Mouse (Mus musculus): ENCODE measurements around the gene Eef2. TPM values are rescaled to one million over a fixed set of nuclear protein-coding genes. Genes with fewer than 3 reads are reported as not detected.
A peak's percentile ranks its signal among the peaks of the same experiment; 100 is the strongest.
"Not testable (repeated sequence)": the region's sequence is repeated elsewhere in the genome, so short reads cannot be mapped to it uniquely, and the experiment has no call there.

The Eef2 gene
- polyA plus RNA-seq, 1 experiment from 2014 or later = 518 TPM

DNA sequence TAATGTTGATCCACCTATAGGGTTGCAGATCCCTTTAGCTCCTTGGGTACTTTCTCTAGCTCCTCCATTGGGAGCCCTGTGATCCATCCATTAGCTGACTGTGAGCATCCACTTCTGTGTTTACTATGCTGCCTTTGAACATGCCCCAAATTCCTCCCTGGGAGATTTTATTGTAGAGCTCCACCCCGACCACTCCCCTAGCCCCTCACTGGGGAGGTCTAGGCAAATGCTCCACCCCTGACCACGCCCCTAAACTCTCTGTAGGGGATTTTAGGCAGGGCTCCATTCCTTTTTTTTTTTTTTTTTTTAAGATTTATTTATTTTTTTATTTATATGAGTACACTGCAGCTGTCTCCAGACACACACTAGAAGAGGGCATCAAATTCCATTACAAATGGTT, 47.3 kb downstream of the Eef2 start:
- not testable (repeated sequence) for H3K4me3 ChIP-seq (replicated peaks); H3K9me3 ChIP-seq; H3K4me1 ChIP-seq; H3K9ac ChIP-seq; ATAC-seq (ENCODE audit: low FRiP score); H3K4me2 ChIP-seq; H3K27ac ChIP-seq; H3K27me3 ChIP-seq
- peaks cover 33% of the 10 kb centered on the region for H3K36me3 ChIP-seq (replicated peaks)
- WGBS = 68% methylated on average over 2 of the region's 2 CpGs

DNA sequence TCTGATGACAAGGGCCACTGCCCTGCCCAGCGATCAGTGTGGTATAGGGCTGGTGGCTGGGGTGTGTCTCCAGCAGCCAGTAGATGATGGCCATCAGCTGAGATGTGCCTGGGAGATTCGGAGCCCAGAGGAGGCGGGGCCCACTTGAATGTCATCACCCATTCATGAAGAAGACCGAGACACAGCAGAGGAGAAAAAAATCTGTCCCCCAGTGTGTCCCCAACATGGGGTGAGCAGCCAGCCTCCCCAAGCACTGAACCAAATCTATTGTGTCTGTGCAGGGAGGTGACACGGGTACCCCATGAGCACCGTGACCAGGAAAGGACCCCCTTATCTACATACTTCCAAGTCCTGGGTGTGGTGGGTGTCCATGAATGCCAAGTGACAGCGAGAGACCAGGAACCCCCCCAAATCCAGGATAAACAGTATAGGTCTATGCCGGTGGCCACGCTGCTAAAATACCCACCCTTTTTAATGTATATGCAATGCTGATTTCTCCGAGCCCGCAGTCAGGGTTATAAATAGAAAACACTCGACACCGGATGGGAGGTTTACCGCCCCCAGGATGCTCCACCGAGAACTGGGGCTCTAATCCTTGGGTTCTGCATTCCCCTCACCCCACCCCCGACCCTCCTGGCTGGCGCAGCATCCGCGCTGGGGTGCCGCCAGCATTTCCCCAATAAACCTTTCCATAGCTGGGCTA, 53.5 kb downstream of the Eef2 start:
- peaks cover 53% of the 10 kb centered on the region for H3K4me1 ChIP-seq
- H3K36me3 ChIP-seq (replicated peaks) = no peaks in the 10 kb centered on the region
- peak overlapping the region; percentile 81 for H3K27ac ChIP-seq
- no peak for ATAC-seq (ENCODE audit: low FRiP score)
- WGBS = 13% methylated on average over 20 of the region's 20 CpGs
- H3K27me3 ChIP-seq = peaks cover 35% of the 10 kb centered on the region
- peak overlapping the region; percentile 63 for H3K4me3 ChIP-seq (replicated peaks)
- peak overlapping the region; percentile 60 for H3K4me2 ChIP-seq
- H3K9me3 ChIP-seq = no peaks in the 10 kb centered on the region
- H3K9ac ChIP-seq = peak overlapping the region; percentile 82

DNA sequence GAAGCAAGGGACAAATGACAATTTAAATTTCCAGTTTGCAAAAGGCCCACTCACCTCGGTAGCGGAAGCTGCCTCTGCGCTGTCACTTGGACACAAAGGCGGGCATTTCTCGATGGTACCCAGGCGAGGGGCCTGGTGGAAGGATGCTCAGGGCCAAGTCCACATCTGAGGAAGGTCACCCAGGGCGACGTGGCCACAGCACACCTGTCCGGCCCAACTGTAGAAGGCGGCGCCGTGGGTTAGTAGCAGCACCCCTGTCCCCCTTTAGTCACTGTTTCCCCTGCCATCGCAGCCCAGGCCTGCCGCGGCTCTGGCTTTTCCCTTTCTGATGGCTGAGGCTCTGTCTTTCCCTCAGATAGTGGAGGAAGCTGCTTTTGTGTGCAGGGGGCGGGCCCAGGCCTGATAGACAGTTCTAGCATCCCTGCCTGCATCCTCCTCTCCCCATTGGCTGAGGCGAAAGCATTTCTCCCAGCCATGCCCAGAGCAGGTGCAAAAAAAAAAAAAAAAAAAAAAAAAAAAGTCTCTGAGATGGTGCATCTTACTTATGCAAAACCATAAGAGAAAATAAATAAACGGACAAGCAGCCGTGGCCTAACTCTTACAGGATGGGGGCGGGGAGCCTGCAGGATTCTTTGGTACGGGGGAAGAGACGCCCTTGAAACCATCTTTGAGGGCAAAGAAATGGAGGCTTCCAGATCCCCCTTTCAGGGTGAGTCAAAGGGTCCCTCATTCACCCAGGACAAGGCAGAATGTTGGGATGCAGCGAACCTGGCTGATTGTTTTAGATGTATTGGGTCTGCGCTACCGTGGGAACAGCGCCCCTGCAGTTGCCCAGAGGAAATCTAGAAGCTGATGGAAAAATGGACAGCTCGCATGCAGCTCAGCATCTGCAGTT, 54.3 kb downstream of the Eef2 start, which contains the start of gene Atcay:
Gene Atcay (minus strand): TSS at position 396 of the 895 bp plus-strand sequence.
- WGBS = 4% methylated on average over 27 of the region's 27 CpGs
- peaks cover 53% of the 10 kb centered on the region for H3K4me1 ChIP-seq

GRCm38 (mm10) chr10:81231436-81231835, 55.0 kb downstream of the Eef2 start:
- Histone ChIP-seq H3K4me3 (replicated peaks) (peak overlapping the region; percentile 63), H3K4me1 (peaks cover 53% of the 10 kb centered on the region), H3K27ac (peak overlapping the region; percentile 65), H3K4me2 (peak overlapping the region; percentile 60), H3K9ac (0 out of 2 replicates have a peak overlapping the region, but pooled peaks have one; percentile 1), H3K36me3 (replicated peaks) (no peaks in the 10 kb centered on the region), H3K27me3 (peaks cover 35% of the 10 kb centered on the region), H3K9me3 (no peaks in the 10 kb centered on the region)
- WGBS = 47% methylated on average over 7 of the region's 7 CpGs
- ATAC-seq (ENCODE audit: low FRiP score) = no peak

More for the DNA sequence above, 54.3 kb downstream of the Eef2 start, which contains the start of gene Atcay:
- Histone ChIP-seq H3K4me3 (replicated peaks) (peak within 1 kb of the TSS; percentile 63), H3K36me3 (replicated peaks) (no peaks in the 10 kb centered on the region), H3K27me3 (peaks cover 35% of the 10 kb centered on the region), H3K9ac (peak within 1 kb of the TSS; percentile 82), H3K4me2 (peak within 1 kb of the TSS; percentile 60), H3K9me3 (no peaks in the 10 kb centered on the region), H3K27ac (peak within 1 kb of the TSS; percentile 81)
- ATAC-seq (ENCODE audit: low FRiP score) = peak; percentile 88

Other genes starting within 250 kb of the Eef2 start
- gene Gadd45b, start 246.6 kb upstream of the Eef2 start, polyA plus RNA-seq (2016; fragmentation: Nextera tagmentation; extraction: Ambion mirVana) = 8.2 and 9.8 TPM in 2 replicates
- 9.8 and 11.0 TPM in 2 replicates for gene Gng7, start 161.7 kb upstream of the Eef2 start, polyA plus RNA-seq (2016; fragmentation: Nextera tagmentation; extraction: Ambion mirVana)
- gene Diras1, start 151.0 kb upstream of the Eef2 start, polyA plus RNA-seq (2016; fragmentation: Nextera tagmentation; extraction: Ambion mirVana) = 8.7 and 11.6 TPM in 2 replicates
- 29.2 and 32.8 TPM in 2 replicates for gene Slc39a3, start 139.2 kb upstream of the Eef2 start, polyA plus RNA-seq (2016; fragmentation: Nextera tagmentation; extraction: Ambion mirVana)
- 262 and 280 TPM in 2 replicates for gene Sgta, start 116.5 kb upstream of the Eef2 start, polyA plus RNA-seq (2016; fragmentation: Nextera tagmentation; extraction: Ambion mirVana)
- gene Thop1, start 106.6 kb upstream of the Eef2 start, polyA plus RNA-seq (2016; fragmentation: Nextera tagmentation; extraction: Ambion mirVana) = 65.0 and 69.2 TPM in 2 replicates
- 0.46 and 0.69 TPM in 2 replicates for gene Creb3l3, start 77.8 kb upstream of the Eef2 start, polyA plus RNA-seq (2016; fragmentation: Nextera tagmentation; extraction: Ambion mirVana)
- gene Map2k2, start 70.7 kb upstream of the Eef2 start, polyA plus RNA-seq (2016; fragmentation: Nextera tagmentation; extraction: Ambion mirVana) = 208 and 210 TPM in 2 replicates
- gene Zbtb7a, start 41.4 kb upstream of the Eef2 start, polyA plus RNA-seq (2016; fragmentation: Nextera tagmentation; extraction: Ambion mirVana) = 12.4 and 13.5 TPM in 2 replicates
- 51.6 and 52.9 TPM in 2 replicates for gene Pias4, start 8.7 kb upstream of the Eef2 start, polyA plus RNA-seq (2016; fragmentation: Nextera tagmentation; extraction: Ambion mirVana)
- 62.8 and 67.4 TPM in 2 replicates for gene Dapk3, start 6.4 kb downstream of the Eef2 start, polyA plus RNA-seq (2016; fragmentation: Nextera tagmentation; extraction: Ambion mirVana)
- gene 4930442H23Rik, start 7.2 kb downstream of the Eef2 start, polyA plus RNA-seq (2016; fragmentation: Nextera tagmentation; extraction: Ambion mirVana) = not detected in 2 replicates
- not detected in 2 replicates for gene Nmrk2, start 25.4 kb downstream of the Eef2 start, polyA plus RNA-seq (2016; fragmentation: Nextera tagmentation; extraction: Ambion mirVana)
- 31.8 and 33.9 TPM in 2 replicates for gene Atcay, start 54.2 kb downstream of the Eef2 start, polyA plus RNA-seq (2016; fragmentation: Nextera tagmentation; extraction: Ambion mirVana)
- 9.0 and 10.0 TPM in 2 replicates for gene Zfr2, start 56.5 kb downstream of the Eef2 start, polyA plus RNA-seq (2016; fragmentation: Nextera tagmentation; extraction: Ambion mirVana)
- 4.1 and 5.7 TPM in 2 replicates for gene Matk, start 76.3 kb downstream of the Eef2 start, polyA plus RNA-seq (2016; fragmentation: Nextera tagmentation; extraction: Ambion mirVana)
- 136 and 138 TPM in 2 replicates for gene Mrpl54, start 90.3 kb downstream of the Eef2 start, polyA plus RNA-seq (2016; fragmentation: Nextera tagmentation; extraction: Ambion mirVana)
- gene Apba3, start 90.3 kb downstream of the Eef2 start, polyA plus RNA-seq (2016; fragmentation: Nextera tagmentation; extraction: Ambion mirVana) = 31.1 and 33.3 TPM in 2 replicates
- gene Tjp3, start 115.0 kb downstream of the Eef2 start, polyA plus RNA-seq (2016; fragmentation: Nextera tagmentation; extraction: Ambion mirVana) = 9.7 and 11.4 TPM in 2 replicates
- 84.1 and 98.7 TPM in 2 replicates for gene Pip5k1c, start 116.3 kb downstream of the Eef2 start, polyA plus RNA-seq (2016; fragmentation: Nextera tagmentation; extraction: Ambion mirVana)
- 60.8 and 61.8 TPM in 2 replicates for gene Cactin, start 144.5 kb downstream of the Eef2 start, polyA plus RNA-seq (2016; fragmentation: Nextera tagmentation; extraction: Ambion mirVana)
- gene Tbxa2r, start 152.1 kb downstream of the Eef2 start, polyA plus RNA-seq (2016; fragmentation: Nextera tagmentation; extraction: Ambion mirVana) = 2.1 and 2.9 TPM in 2 replicates
- gene Gipc3, start 166.6 kb downstream of the Eef2 start, polyA plus RNA-seq (2016; fragmentation: Nextera tagmentation; extraction: Ambion mirVana) = 0.08 TPM in 1 of 2 replicates, not detected in the other
- gene Hmg20b, start 173.8 kb downstream of the Eef2 start, polyA plus RNA-seq (2016; fragmentation: Nextera tagmentation; extraction: Ambion mirVana) = 92.6 and 97.1 TPM in 2 replicates
- gene Mfsd12, start 180.9 kb downstream of the Eef2 start, polyA plus RNA-seq (2016; fragmentation: Nextera tagmentation; extraction: Ambion mirVana) = 8.2 and 8.4 TPM in 2 replicates
- 0.36 and 1.2 TPM in 2 replicates for gene 4930404N11Rik, start 189.2 kb downstream of the Eef2 start, polyA plus RNA-seq (2016; fragmentation: Nextera tagmentation; extraction: Ambion mirVana)
- 145 and 148 TPM in 2 replicates for gene Fzr1, start 201.9 kb downstream of the Eef2 start, polyA plus RNA-seq (2016; fragmentation: Nextera tagmentation; extraction: Ambion mirVana)
- 68.1 and 68.5 TPM in 2 replicates for gene Dohh, start 207.8 kb downstream of the Eef2 start, polyA plus RNA-seq (2016; fragmentation: Nextera tagmentation; extraction: Ambion mirVana)
- gene Gm48551, start 207.8 kb downstream of the Eef2 start, polyA plus RNA-seq (2016; fragmentation: Nextera tagmentation; extraction: Ambion mirVana) = 4.2 and 4.6 TPM in 2 replicates
- gene Gm48552, start 212.4 kb downstream of the Eef2 start, polyA plus RNA-seq (2016; fragmentation: Nextera tagmentation; extraction: Ambion mirVana) = 1.4 and 2.1 TPM in 2 replicates
- 1.8 and 2.6 TPM in 2 replicates for gene Smim24, start 216.4 kb downstream of the Eef2 start, polyA plus RNA-seq (2016; fragmentation: Nextera tagmentation; extraction: Ambion mirVana)